Mouse (Mus musculus) cerebellum, postnatal 25 days (tissue): ENCODE data around the gene Desi2.
A peak's percentile ranks its signal among the peaks of the same experiment; 100 is the strongest.
"Not testable (repeated sequence)": the region's sequence is repeated elsewhere in the genome, so short reads cannot be mapped to it uniquely, and the experiment has no call there.

Experiments
- DNase-seq, 2 experiments: peaks; one replicate each; pipeline ENCODE4 v3.0.0; 2021; ENCODE audit warnings: mixed read lengths in 2 of 2

Gene Desi2

GRCm38 (mm10) chr1:178265381-178265780 is 78.2 kb downstream of the Desi2 start:
- not testable (repeated sequence) for DNase-seq

GRCm38 (mm10) chr1:178270635-178271034 is 83.4 kb downstream of the Desi2 start:
- no peak for DNase-seq

- no peak for DNase-seq
These were observed 88.0 kb downstream of the Desi2 start for GRCm38 (mm10) chr1:178275174-178275730.

GRCm38 (mm10) chr1:178275738-178276053 is 88.5 kb downstream of the Desi2 start:
- no peak for DNase-seq

DNA sequence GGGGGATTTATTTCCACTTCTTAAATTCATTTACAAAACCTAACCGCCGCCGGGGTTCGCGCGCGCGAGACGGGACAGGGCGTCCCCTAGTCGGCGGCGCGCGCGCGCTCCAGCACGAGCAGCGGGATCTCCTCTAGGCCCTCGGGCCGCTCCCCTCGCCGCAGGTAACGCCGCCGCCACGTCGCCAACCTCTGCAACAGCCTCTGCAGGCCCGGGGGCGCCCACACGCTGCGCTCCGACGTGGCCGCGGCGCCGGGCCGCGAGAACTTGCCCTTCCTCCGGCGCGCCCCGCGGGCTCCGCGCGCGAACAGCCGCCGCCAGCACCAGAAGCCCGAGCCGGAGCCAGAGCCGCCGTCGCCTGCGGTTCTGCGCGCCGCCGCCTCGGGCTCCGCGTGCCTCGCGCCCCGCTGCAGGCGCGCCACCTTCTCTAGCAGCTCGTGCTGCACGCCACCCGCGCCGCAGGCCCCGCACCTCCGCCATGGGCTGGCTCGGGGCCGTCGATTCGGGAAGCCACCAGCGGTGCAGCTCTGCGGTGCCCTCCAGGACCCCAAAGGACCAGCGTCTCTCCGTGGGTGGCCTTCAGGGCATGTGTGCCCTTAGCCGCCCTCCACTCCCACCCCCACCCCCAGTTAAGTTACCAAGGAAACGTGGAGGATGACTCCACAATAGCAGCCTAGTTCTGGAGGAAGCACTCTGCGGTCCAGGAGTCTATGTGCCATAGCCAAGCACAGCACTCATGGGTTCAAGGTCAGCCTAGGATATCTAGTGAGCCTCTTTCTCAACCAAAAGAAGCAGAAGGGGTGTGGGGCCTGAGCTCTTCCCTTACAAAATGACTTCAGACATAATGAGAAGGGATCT is 89.1 kb downstream of the Desi2 start:
- peak; percentile 84 to 86 for DNase-seq

GRCm38 (mm10) chr1:178283314-178283713 is 96.1 kb downstream of the Desi2 start:
- DNase-seq, result not testable (repeated sequence)

DNA sequence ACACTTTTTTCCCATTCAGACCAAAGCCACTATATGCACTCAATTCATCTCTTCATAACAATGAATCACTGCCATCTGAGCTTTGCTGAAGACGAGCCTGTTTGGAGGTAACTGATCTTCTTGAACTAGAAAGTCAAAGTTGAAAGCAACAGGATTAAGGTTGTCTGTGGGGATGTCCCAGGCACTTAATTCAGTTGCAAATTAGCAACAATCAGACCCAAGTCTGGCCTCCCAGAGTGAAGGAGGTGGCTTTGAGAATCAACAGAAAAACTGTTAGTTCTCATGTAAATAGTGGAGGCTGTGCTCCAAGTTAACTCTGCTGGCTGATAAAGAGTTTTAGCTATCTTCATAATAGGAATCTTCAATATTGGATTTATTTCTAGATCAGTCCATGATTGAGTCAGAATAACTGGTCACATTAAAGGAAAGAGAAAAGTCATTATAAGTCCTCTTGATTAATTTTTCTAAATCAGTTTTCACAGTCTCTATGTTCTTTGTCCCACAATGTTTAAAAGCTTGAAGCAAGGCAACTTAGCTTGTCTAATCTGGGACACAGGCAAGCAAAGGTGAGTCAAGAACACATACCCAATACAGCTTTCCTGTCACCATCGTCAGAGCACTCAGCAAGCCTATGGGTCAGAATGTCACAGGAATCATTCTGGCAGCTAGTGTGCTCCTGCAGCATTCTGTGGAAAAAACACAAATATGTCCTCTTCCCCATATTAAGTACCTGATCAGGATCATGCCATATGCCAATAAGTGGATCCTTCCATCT is 96.9 kb downstream of the Desi2 start:
- no peak for DNase-seq

DNA sequence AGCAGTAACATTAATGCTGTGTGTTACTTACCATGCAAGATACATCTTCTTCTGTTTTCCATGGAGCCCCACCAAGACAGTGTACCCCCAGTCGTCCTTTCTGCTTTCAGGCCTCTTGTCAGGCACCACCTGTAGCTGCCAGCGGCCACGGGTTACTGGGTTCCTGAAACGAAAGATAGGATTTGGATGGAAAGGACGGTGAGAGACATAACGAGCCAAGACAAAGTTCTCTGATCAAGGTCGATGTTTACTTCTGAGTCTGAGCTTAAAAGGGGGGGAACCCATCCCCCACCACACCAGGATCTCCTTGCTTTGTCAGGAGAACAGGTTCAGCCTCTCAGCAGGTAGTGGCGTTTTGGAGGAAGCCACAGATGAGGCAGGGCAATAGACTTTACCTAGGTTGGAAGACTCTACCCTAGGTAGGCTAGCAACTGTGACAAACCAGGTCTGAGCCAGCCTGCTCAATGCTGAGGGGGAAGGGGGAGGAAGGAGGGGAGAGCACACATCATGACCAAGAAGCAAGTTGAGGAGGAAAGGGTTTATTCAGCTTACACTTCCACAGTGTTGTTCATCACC is 100.5 kb downstream of the Desi2 start:
- no peak for DNase-seq

GRCm38 (mm10) chr1:178291716-178292115 is 104.5 kb downstream of the Desi2 start:
- no peak for DNase-seq

DNA sequence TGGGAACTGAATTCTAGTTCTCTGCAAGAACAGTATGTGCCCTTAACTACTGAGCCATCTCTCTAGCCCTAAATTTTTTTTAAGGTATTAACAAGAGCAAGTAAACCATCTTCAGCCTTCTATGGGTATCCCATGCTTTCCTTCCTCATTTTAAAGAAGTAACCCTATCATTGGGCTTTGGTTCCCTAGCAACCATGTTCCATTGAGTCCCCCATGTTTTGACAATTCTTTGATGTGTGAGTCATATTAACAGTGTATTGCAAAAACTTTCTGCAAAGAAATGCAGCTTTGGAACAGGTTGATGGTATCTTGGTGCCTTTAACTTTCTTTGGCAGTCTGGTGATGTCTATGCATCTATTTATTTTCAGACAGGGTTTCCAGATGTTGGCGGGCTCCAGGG is 106.8 kb downstream of the Desi2 start:
- no peak for DNase-seq

GRCm38 (mm10) chr1:178301261-178301660 is 114.0 kb downstream of the Desi2 start:
- not testable (repeated sequence) for DNase-seq

- DNase-seq, result peak; percentile 70 to 85
These were observed 116.2 kb downstream of the Desi2 start for GRCm38 (mm10) chr1:178303425-178303824.
